Mouse (Mus musculus): ENCODE measurements around the gene Ubiad1. TPM values are rescaled to one million over a fixed set of nuclear protein-coding genes. Genes with fewer than 3 reads are reported as not detected.

The Ubiad1 gene
- total RNA-seq, 1 experiment from 2014 or later, result 20.0 TPM

- no peak for DNase-seq
These were observed 41.2 kb downstream of the Ubiad1 start for GRCm38 (mm10) chr4:148403402-148403801.

DNA sequence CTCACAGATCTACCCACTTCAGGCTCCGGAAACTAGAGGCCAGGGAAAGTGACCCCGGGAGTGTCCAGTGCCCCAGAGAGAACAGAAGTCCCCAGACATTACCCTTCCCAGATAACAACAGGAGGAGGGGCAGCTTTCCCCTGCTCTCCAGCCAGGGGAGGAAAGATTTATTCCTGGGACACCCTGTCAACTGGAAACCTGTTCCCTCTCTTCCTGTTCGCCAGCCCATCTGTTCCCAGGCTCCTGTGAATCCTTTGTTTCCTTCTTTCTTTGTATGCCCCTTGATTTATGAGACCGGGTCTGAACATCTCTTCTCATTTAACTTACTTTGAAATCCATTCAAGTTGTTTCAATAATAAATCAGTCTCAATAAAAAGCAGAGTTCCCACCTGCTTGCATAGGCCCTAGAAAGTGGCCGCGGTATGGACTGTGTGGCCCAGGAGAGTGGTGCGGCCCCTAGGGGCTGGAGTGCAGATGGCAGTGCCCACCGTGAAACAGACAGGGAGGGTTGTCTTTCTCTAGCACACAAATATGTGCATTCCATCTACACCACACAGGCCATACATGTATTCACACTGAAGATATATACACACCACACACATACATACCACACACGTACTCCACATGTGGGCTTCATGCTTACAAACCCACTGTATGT is 45.0 kb downstream of the Ubiad1 start:
- DNase-seq, result no peak

- no peak for DNase-seq
These were observed 46.9 kb downstream of the Ubiad1 start for GRCm38 (mm10) chr4:148397531-148398287.

GRCm38 (mm10) chr4:148397113-148397512 is 47.5 kb downstream of the Ubiad1 start:
- DNase-seq, result no peak

GRCm38 (mm10) chr4:148395875-148396274 is 48.7 kb downstream of the Ubiad1 start:
- DNase-seq, result no peak

DNA sequence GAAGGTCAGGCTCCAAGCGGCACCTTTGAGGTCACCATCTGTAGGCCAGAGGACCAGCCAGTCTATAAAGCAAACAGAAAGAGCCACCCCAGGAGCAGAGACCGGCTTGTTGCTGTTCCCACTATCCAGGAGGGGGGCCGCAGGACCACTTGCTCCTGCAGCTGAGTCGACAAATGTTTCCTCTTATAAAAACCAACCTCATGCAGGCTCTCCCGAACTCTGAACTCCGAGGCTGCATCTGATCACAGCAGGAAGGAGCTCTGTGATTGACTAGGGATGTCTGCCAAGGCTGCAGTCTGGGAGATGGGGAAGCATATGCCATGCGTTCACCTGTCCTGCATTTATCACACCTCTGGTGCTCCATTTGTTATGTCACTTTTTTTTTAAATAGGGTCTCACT is 49.4 kb downstream of the Ubiad1 start:
- DNase-seq, result no peak

DNA sequence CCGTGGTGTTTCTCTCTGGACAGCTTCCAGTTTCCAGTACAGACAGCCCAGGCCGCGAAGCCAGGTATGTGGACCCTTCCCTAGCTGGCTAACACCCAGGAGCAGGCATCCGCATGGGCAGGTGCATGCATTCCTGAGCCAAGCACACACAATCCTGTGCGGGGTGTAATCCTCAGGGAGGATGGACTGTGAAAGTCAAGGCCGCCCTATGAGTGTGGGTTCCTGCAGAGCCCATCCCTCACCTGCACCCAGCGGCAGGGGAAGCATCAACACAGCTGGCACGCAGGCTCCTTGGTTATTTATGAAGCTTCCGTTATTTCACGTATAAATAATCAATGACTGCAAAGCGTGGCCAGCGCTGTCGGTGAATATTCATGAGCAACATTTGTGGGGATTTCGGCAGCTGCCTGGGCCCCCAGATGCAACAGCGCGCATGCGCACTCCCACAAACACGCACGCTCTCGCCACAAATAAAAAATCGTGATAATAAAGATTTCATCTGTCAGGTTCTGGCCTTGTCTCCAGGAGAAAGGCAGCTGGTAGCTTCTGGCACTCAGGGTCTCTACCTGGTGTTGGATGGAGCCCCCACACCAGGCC is 52.8 kb downstream of the Ubiad1 start:
- DNase-seq, result no peak

GRCm38 (mm10) chr4:148389635-148390034 is 54.9 kb downstream of the Ubiad1 start:
- DNase-seq, result no peak

- no peak for DNase-seq
These were observed 55.5 kb downstream of the Ubiad1 start for GRCm38 (mm10) chr4:148389047-148389446.

- DNase-seq, result no peak
These were observed 59.3 kb downstream of the Ubiad1 start for GRCm38 (mm10) chr4:148385269-148385668.

Other genes with a start within 250 kb of the Ubiad1 start
- gene Disp3, start 156.8 kb downstream of the Ubiad1 start, total RNA-seq (2021), result 0.26 and 0.71 TPM in 2 replicates
- gene Mtor, start 3.8 kb upstream of the Ubiad1 start, total RNA-seq (2021), result 65.5 and 67.5 TPM in 2 replicates
- 1.4 and 2.3 TPM in 2 replicates for gene Angptl7, start 55.7 kb upstream of the Ubiad1 start, total RNA-seq (2021)
- gene Exosc10, start 113.7 kb upstream of the Ubiad1 start, total RNA-seq (2021), result 49.5 and 56.3 TPM in 2 replicates
- 69.7 and 92.4 TPM in 2 replicates for gene Srm, start 146.7 kb upstream of the Ubiad1 start, total RNA-seq (2021)
- gene Masp2, start 157.8 kb upstream of the Ubiad1 start, total RNA-seq (2021), result 2.5 and 32.8 TPM in 2 replicates
- 290 and 302 TPM in 2 replicates for gene Tardbp, start 182.2 kb upstream of the Ubiad1 start, total RNA-seq (2021)
- not detected in 2 replicates for gene Gm572, start 198.5 kb upstream of the Ubiad1 start, total RNA-seq (2021)

Measured in adrenal gland, postnatal 14 days (tissue).